In the genomic region with DNA sequence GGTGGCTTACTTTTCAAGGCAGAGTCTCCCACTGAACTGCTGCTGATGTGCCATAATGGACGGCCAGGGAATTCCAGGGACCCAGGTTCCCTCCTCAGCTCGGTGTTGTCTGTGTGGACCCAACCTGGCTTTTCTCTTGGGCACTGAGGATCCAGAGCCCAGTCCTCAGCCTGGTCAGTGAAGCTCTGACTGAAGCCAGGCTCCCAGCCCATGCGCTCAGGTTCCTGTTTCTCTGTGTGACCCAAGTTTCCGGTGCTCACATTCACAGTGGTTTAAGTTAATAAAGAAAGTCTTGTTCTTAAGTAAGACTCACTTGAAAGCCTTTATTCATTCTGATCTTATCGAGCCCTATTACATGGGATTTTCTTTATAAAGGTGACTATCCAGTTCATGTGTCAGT, we compare ENCODE assay signal across 20 mouse cellular contexts.
"Had no signal": no experiment of that assay in that cellular context is flagged by ENCODE, and none has a peak within 500 bp of the region (broad histone marks: within the 10 kb centered on the region; RNA-seq: fewer than 3 reads in every experiment).

No protein-coding gene starts in this region.

- H3K4me3 ChIP-seq: limb, embryonic 13.5 days; liver, embryonic 12.5 days; liver, embryonic 15.5 days; midbrain, embryonic 12.5 days; midbrain, embryonic 15.5 days; myocyte; neural tube, embryonic 13.5 days had no signal

- H3K4me1 ChIP-seq: limb, embryonic 13.5 days; liver, embryonic 12.5 days; liver, embryonic 15.5 days had no signal

- ATAC-seq: intestine, postnatal 0 days; liver, embryonic 12.5 days; midbrain, embryonic 15.5 days had no signal

- DNase-seq: kidney, adult 2 months; kidney, postnatal 25 days; liver; lung, adult 18-20 months; right cerebral cortex, adult 18-20 months; right cerebral cortex, postnatal 14 days; right cerebral cortex, postnatal 4 days; thymus, adult 2 months; thymus, postnatal 14 days; thymus, postnatal 4 days had no signal

- H3K27ac ChIP-seq: kidney, postnatal 0 days; limb, embryonic 13.5 days; liver, embryonic 12.5 days; liver, embryonic 15.5 days; midbrain, embryonic 12.5 days; midbrain, embryonic 15.5 days; neural tube, embryonic 13.5 days; stomach, postnatal 0 days had no signal

- H3K36me3 ChIP-seq: liver, embryonic 12.5 days; liver, embryonic 15.5 days; midbrain, embryonic 15.5 days had no signal
